Mouse (Mus musculus) liver, embryonic 16.5 days (tissue): ENCODE measurements around the gene Astn2. TPM values are rescaled to one million over a fixed set of nuclear protein-coding genes. Genes with fewer than 3 reads are reported as not detected.

ENCODE experiments used
- ATAC-seq: fragments of 200-750 bp; cut with Nextera tagmentation; 2 replicates; pipeline ENCODE4 v1.8.0; 2017; ENCODE audit warnings: low read depth, mild to moderate bottlenecking, moderate number of reproducible peaks, moderate library complexity
- H3K27ac ChIP-seq: fragments of 300-500 bp; sonication (generic); 2 replicates; pipeline ENCODE4 v1.5.1; 2014; ENCODE audit warnings: mild to moderate bottlenecking, low read length
- H3K27me3 ChIP-seq: fragments of 300-500 bp; sonication (generic); 2 replicates; pipeline ENCODE4 v1.6.1; 2014; ENCODE audit warnings: low read depth, low read length, mixed read lengths; ENCODE audit not compliant: control insufficient read depth, insufficient read depth
- H3K36me3 ChIP-seq: fragments of 300-500 bp; sonication (generic); 2 replicates; pipeline ENCODE4 v1.6.1; 2014; ENCODE audit warnings: mild to moderate bottlenecking; ENCODE audit not compliant: control insufficient read depth, insufficient read depth
- H3K4me1 ChIP-seq: fragments of 300-500 bp; sonication (generic); 2 replicates; pipeline ENCODE4 v1.6.1; 2014; ENCODE audit warnings: low read depth, low read length, mixed read lengths; ENCODE audit not compliant: control insufficient read depth
- H3K4me2 ChIP-seq: fragments of 300-500 bp; sonication (generic); 2 replicates; pipeline ENCODE4 v1.6.1; 2014; ENCODE audit warnings: low read depth, low read length, mixed read lengths
- H3K4me3 ChIP-seq: fragments of 300-500 bp; sonication (generic); 2 replicates; pipeline ENCODE4 v1.5.1; 2014; ENCODE audit warnings: low read depth, mild to moderate bottlenecking, low read length
- H3K9ac ChIP-seq: fragments of 300-500 bp; sonication (generic); 2 replicates; pipeline ENCODE4 v1.6.1; 2014; ENCODE audit warnings: low read depth, low read length
- H3K9me3 ChIP-seq: fragments of 300-500 bp; sonication (generic); replicated peaks from 2 replicates; pipeline ENCODE4 v1.6.1; 2016; ENCODE audit warnings: low read length; ENCODE audit not compliant: control insufficient read depth
- WGBS: fragments of 180-500 bp; shearing (Covaris S2); extraction: QIAGEN DNeasy Blood & Tissue Kit; methylation state at CpG from one replicate; pipeline ENCODE4 v1.1.7; 2014; ENCODE audit not compliant: insufficient replicate concordance; 5-methylcytosine and 5-hydroxymethylcytosine counted together
- polyA plus RNA-seq: library from polyadenylated mRNA; unstranded; fragments of >200 nt; fragmentation: Nextera tagmentation; extraction: Ambion mirVana; gene quantifications from 2 replicates; pipeline ENCODE4 v1.2.1, GENCODE M21; 2015

The Astn2 gene
- polyA plus RNA-seq, 1 experiment from 2014 or later = not detected

GRCm38 (mm10) chr4:65947141-65947649 lies 457.2 kb downstream of the Astn2 start:
- Histone ChIP-seq H3K4me3 (no peak overlapping the region), H3K4me1 (no peaks in the 10 kb centered on the region), H3K9me3 (no peaks in the 10 kb centered on the region), H3K9ac (no peak overlapping the region), H3K4me2 (no peak overlapping the region), H3K36me3 (no peaks in the 10 kb centered on the region), H3K27me3 (no peaks in the 10 kb centered on the region), H3K27ac (no peak overlapping the region)
- ATAC-seq = no peak
- WGBS = 67% methylated on average over 3 of the region's 3 CpGs

DNA sequence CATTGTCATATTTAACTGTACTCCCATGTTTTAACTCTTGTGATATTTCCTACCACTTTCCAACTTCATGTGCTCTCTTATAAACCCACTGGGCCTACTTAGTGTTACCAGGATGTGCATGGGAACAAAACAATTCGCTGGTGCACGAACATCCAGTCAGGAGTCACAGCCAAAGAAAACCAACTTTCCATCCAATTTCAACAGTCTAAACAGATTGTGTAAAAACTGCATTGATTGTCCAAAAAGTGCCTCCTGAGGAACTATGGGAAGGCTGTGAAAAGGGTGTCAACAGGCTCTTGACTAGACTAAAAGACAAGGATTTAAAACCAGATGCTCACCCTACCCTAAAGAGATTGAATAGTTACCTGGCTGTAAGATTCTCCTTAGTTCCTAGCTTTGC lies 458.4 kb downstream of the Astn2 start:
- no peak overlapping the region for H3K27ac ChIP-seq
- H3K27me3 ChIP-seq = no peaks in the 10 kb centered on the region
- H3K4me2 ChIP-seq = no peak overlapping the region
- WGBS = 61% methylated on average over 2 of the region's 2 CpGs
- no peaks in the 10 kb centered on the region for H3K4me1 ChIP-seq
- no peak overlapping the region for H3K4me3 ChIP-seq
- no peak overlapping the region for H3K9ac ChIP-seq
- no peak for ATAC-seq
- H3K9me3 ChIP-seq = no peaks in the 10 kb centered on the region
- no peaks in the 10 kb centered on the region for H3K36me3 ChIP-seq

GRCm38 (mm10) chr4:65930901-65931300 lies 473.5 kb downstream of the Astn2 start:
- no peak overlapping the region for H3K9ac ChIP-seq
- no peaks in the 10 kb centered on the region for H3K36me3 ChIP-seq
- H3K4me3 ChIP-seq = no peak overlapping the region
- H3K9me3 ChIP-seq = no peaks in the 10 kb centered on the region
- ATAC-seq = no peak
- no peak overlapping the region for H3K4me2 ChIP-seq
- no peaks in the 10 kb centered on the region for H3K27me3 ChIP-seq
- no peak overlapping the region for H3K27ac ChIP-seq
- no peaks in the 10 kb centered on the region for H3K4me1 ChIP-seq
- WGBS = 29% methylated on average over 2 of the region's 2 CpGs

DNA sequence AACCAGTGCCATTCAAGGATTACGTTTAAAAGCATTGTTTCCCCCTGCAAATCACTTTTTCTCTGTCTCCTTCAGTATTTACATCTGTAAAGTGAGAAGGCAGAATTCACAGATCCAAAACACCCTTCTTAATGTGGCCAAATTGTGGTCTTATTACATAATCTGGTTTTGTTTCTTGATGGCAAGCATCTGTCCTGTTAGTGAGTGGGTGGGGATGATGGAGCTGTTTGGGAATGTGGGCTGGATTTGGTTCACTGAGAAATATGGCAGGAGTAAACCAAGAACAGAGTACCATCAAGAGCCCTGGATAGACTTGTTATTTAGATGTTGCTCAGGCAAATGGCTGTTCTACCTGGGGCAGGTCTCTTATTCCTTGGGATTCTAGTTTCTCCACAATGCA lies 484.1 kb downstream of the Astn2 start:
- ATAC-seq = no peak
- 44% methylated on average over 1 of the region's 1 CpGs for WGBS
- no peak overlapping the region for H3K27ac ChIP-seq
- no peak overlapping the region for H3K4me3 ChIP-seq
- H3K27me3 ChIP-seq = no peaks in the 10 kb centered on the region
- no peak overlapping the region for H3K9ac ChIP-seq
- H3K4me1 ChIP-seq = no peaks in the 10 kb centered on the region
- no peaks in the 10 kb centered on the region for H3K9me3 ChIP-seq
- H3K36me3 ChIP-seq = no peaks in the 10 kb centered on the region
- H3K4me2 ChIP-seq = no peak overlapping the region

GRCm38 (mm10) chr4:65916027-65917008 lies 488.1 kb downstream of the Astn2 start:
- H3K4me3 ChIP-seq = no peak overlapping the region
- H3K4me2 ChIP-seq = no peak overlapping the region
- 55% methylated on average over 11 of the region's 11 CpGs for WGBS
- no peak overlapping the region for H3K27ac ChIP-seq
- no peaks in the 10 kb centered on the region for H3K4me1 ChIP-seq
- H3K9ac ChIP-seq = no peak overlapping the region
- no peak for ATAC-seq
- no peaks in the 10 kb centered on the region for H3K27me3 ChIP-seq
- no peaks in the 10 kb centered on the region for H3K36me3 ChIP-seq
- no peaks in the 10 kb centered on the region for H3K9me3 ChIP-seq

DNA sequence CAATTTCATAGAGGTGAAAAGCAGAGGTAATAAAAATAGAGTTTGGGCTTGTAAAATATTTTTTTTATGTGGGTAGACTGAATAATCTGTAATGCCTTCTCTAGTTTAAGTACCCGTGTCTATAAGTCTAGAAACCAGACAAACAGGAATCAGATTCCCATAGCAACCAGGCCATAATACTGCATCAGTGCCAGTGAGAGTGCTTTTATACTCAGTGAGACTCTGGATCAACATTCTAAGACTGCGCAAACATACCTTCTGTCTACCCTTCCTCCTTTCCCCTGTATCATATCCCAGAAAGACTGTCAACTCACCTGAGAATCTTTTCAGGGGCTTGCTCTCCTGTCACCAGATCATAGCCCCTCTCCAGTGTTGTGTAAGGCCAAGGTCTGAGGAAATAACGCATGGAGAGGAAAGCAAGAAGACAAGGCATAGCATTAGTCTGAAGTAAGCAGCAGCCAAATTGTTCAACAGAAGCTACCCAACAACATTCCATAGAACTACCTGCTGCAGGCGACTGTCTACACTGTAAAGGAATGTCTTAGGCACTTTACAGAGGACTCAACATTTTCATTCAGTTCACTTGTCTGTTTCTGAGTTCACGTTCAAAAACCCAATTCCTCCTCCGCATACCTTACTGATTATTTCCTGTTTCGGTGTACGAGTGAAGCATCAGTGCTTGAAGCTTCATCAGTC lies 492.0 kb downstream of the Astn2 start:
- no peaks in the 10 kb centered on the region for H3K4me1 ChIP-seq
- WGBS = 63% methylated on average over 8 of the region's 8 CpGs
- ATAC-seq = no peak

GRCm38 (mm10) chr4:65907660-65908059 lies 496.8 kb downstream of the Astn2 start:
- no peaks in the 10 kb centered on the region for H3K36me3 ChIP-seq
- ATAC-seq = no peak
- H3K27ac ChIP-seq = no peak overlapping the region
- H3K9me3 ChIP-seq = no peaks in the 10 kb centered on the region
- no peak overlapping the region for H3K4me3 ChIP-seq
- no peaks in the 10 kb centered on the region for H3K4me1 ChIP-seq
- no peak overlapping the region for H3K9ac ChIP-seq
- H3K4me2 ChIP-seq = no peak overlapping the region
- WGBS = 55% methylated on average over 7 of the region's 7 CpGs
- no peaks in the 10 kb centered on the region for H3K27me3 ChIP-seq

More for the DNA sequence above, 492.0 kb downstream of the Astn2 start:
- H3K36me3 ChIP-seq = no peaks in the 10 kb centered on the region
- no peaks in the 10 kb centered on the region for H3K27me3 ChIP-seq
- no peaks in the 10 kb centered on the region for H3K9me3 ChIP-seq
- H3K27ac ChIP-seq = no peak overlapping the region
- H3K4me3 ChIP-seq = no peak overlapping the region
- H3K4me2 ChIP-seq = no peak overlapping the region
- no peak overlapping the region for H3K9ac ChIP-seq

DNA sequence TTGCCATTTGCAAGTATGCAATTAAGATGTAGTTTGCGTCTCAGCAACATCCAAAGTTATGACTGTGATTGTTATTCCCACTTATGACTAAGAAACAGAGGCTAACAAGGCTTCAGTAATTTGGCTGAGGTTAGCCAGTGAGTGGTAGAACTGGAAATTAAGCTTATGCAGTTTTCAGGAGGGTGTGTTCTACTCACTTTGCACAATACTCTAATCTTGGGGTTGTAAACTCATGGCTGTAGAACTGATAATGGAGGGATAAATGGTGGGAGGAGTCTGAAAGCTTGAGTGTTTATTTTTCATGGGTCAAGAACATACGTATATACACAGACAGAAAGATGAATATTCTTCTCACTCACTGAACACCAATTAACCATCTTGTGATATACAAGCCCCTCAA lies 499.4 kb downstream of the Astn2 start:
- Histone ChIP-seq H3K9me3 (no peaks in the 10 kb centered on the region), H3K27me3 (no peaks in the 10 kb centered on the region), H3K27ac (no peak overlapping the region), H3K36me3 (no peaks in the 10 kb centered on the region), H3K9ac (no peak overlapping the region), H3K4me2 (no peak overlapping the region), H3K4me3 (no peak overlapping the region), H3K4me1 (no peaks in the 10 kb centered on the region)
- ATAC-seq = no peak
- WGBS = 58% methylated on average over 2 of the region's 2 CpGs
